Mouse (Mus musculus) c-Kit-positive CD71-negative TER-119-negative erythroid progenitor cells, embryonic 14.5 days (primary cell): ENCODE results near the gene Aamdc.

Source experiments
- DNase-seq: peaks from one replicate; pipeline ENCODE4 v3.0.0-alpha.2; 2013; ENCODE audit warnings: low read depth

Aamdc gene

GRCm38 (mm10) chr7:97500555-97501209, 78.6 kb downstream of the Aamdc start:
- no peak for DNase-seq
